Mouse (Mus musculus): ENCODE data around the gene Dyrk1b. TPM values are rescaled to one million over a fixed set of nuclear protein-coding genes. Genes with fewer than 3 reads are reported as not detected.

The Dyrk1b gene
- total and polyA plus RNA-seq, 3 experiments = 0.26 to 0.51 (median 0.47) TPM

Other genes starting within 250 kb of the Dyrk1b start
- 9.3 and 10.0 TPM in 2 replicates for gene Zfp780b, start 200.3 kb upstream of the Dyrk1b start, total RNA-seq (2012; rRNA removed)
- 7.1 and 7.8 TPM in 2 replicates for gene Zfp780b, start 200.3 kb upstream of the Dyrk1b start, total RNA-seq (2014; rRNA removed)
- gene Zfp780b, start 200.3 kb upstream of the Dyrk1b start, polyA plus RNA-seq (2012; ENCODE audit: insufficient read length, low read depth) = 4.6 and 4.9 TPM in 2 replicates
- gene Zfp850, start 165.4 kb upstream of the Dyrk1b start, total RNA-seq (2012; rRNA removed) = 8.9 and 12.0 TPM in 2 replicates
- 16.7 and 24.0 TPM in 2 replicates for gene Zfp850, start 165.4 kb upstream of the Dyrk1b start, total RNA-seq (2014; rRNA removed)
- gene Zfp850, start 165.4 kb upstream of the Dyrk1b start, polyA plus RNA-seq (2012; ENCODE audit: insufficient read length, low read depth) = 10.8 and 13.7 TPM in 2 replicates
- 211 and 287 TPM in 2 replicates for gene Psmc4, start 129.4 kb upstream of the Dyrk1b start, total RNA-seq (2012; rRNA removed)
- 258 and 290 TPM in 2 replicates for gene Psmc4, start 129.4 kb upstream of the Dyrk1b start, total RNA-seq (2014; rRNA removed)
- gene Psmc4, start 129.4 kb upstream of the Dyrk1b start, polyA plus RNA-seq (2012; ENCODE audit: insufficient read length, low read depth) = 250 and 272 TPM in 2 replicates
- gene Fcgbp, start 108.2 kb upstream of the Dyrk1b start, total RNA-seq (2012; rRNA removed) = not detected in 2 replicates
- not detected in 2 replicates for gene Fcgbp, start 108.2 kb upstream of the Dyrk1b start, total RNA-seq (2014; rRNA removed)
- gene Fcgbp, start 108.2 kb upstream of the Dyrk1b start, polyA plus RNA-seq (2012; ENCODE audit: insufficient read length, low read depth) = not detected in 2 replicates
- gene 9530053A07Rik, start 50.0 kb upstream of the Dyrk1b start, total RNA-seq (2012; rRNA removed) = 0.34 and 0.64 TPM in 2 replicates
- gene 9530053A07Rik, start 50.0 kb upstream of the Dyrk1b start, total RNA-seq (2014; rRNA removed) = 0.05 and 0.07 TPM in 2 replicates
- gene 9530053A07Rik, start 50.0 kb upstream of the Dyrk1b start, polyA plus RNA-seq (2012; ENCODE audit: insufficient read length, low read depth) = 0.03 and 0.08 TPM in 2 replicates
- gene Fbl, start 9.8 kb upstream of the Dyrk1b start, total RNA-seq (2012; rRNA removed) = 180 and 214 TPM in 2 replicates
- 140 and 151 TPM in 2 replicates for gene Fbl, start 9.8 kb upstream of the Dyrk1b start, total RNA-seq (2014; rRNA removed)
- 426 and 516 TPM in 2 replicates for gene Fbl, start 9.8 kb upstream of the Dyrk1b start, polyA plus RNA-seq (2012; ENCODE audit: insufficient read length, low read depth)
- not detected in 2 replicates for gene Eid2, start 88.4 kb downstream of the Dyrk1b start, total RNA-seq (2012; rRNA removed)
- gene Eid2, start 88.4 kb downstream of the Dyrk1b start, total RNA-seq (2014; rRNA removed) = not detected in 2 replicates
- gene Eid2, start 88.4 kb downstream of the Dyrk1b start, polyA plus RNA-seq (2012; ENCODE audit: insufficient read length, low read depth) = not detected in 2 replicates
- 3.2 and 3.3 TPM in 2 replicates for gene Eid2b, start 98.3 kb downstream of the Dyrk1b start, total RNA-seq (2012; rRNA removed)
- gene Eid2b, start 98.3 kb downstream of the Dyrk1b start, total RNA-seq (2014; rRNA removed) = 3.2 and 3.8 TPM in 2 replicates
- 1.6 and 1.8 TPM in 2 replicates for gene Eid2b, start 98.3 kb downstream of the Dyrk1b start, polyA plus RNA-seq (2012; ENCODE audit: insufficient read length, low read depth)
- not detected in 2 replicates for gene Selenov, start 111.7 kb downstream of the Dyrk1b start, total RNA-seq (2012; rRNA removed)
- gene Selenov, start 111.7 kb downstream of the Dyrk1b start, total RNA-seq (2014; rRNA removed) = not detected in 2 replicates
- not detected in 2 replicates for gene Selenov, start 111.7 kb downstream of the Dyrk1b start, polyA plus RNA-seq (2012; ENCODE audit: insufficient read length, low read depth)
- 0.21 TPM in 1 of 2 replicates, not detected in the other for gene Dll3, start 122.8 kb downstream of the Dyrk1b start, total RNA-seq (2012; rRNA removed)
- gene Dll3, start 122.8 kb downstream of the Dyrk1b start, total RNA-seq (2014; rRNA removed) = 0.11 TPM in 1 of 2 replicates, not detected in the other
- gene Dll3, start 122.8 kb downstream of the Dyrk1b start, polyA plus RNA-seq (2012; ENCODE audit: insufficient read length, low read depth) = 0.29 and 0.44 TPM in 2 replicates
- gene Timm50, start 132.6 kb downstream of the Dyrk1b start, total RNA-seq (2012; rRNA removed) = 126 and 134 TPM in 2 replicates
- gene Timm50, start 132.6 kb downstream of the Dyrk1b start, total RNA-seq (2014; rRNA removed) = 79.4 and 86.3 TPM in 2 replicates
- gene Timm50, start 132.6 kb downstream of the Dyrk1b start, polyA plus RNA-seq (2012; ENCODE audit: insufficient read length, low read depth) = 108 and 145 TPM in 2 replicates
- 67.3 and 76.2 TPM in 2 replicates for gene Supt5, start 159.3 kb downstream of the Dyrk1b start, total RNA-seq (2012; rRNA removed)
- gene Supt5, start 159.3 kb downstream of the Dyrk1b start, total RNA-seq (2014; rRNA removed) = 33.8 and 35.5 TPM in 2 replicates
- 111 and 118 TPM in 2 replicates for gene Supt5, start 159.3 kb downstream of the Dyrk1b start, polyA plus RNA-seq (2012; ENCODE audit: insufficient read length, low read depth)
- 1,915 and 2,040 TPM in 2 replicates for gene Rps16, start 171.2 kb downstream of the Dyrk1b start, total RNA-seq (2012; rRNA removed)
- gene Rps16, start 171.2 kb downstream of the Dyrk1b start, total RNA-seq (2014; rRNA removed) = 42.7 and 66.7 TPM in 2 replicates
- gene Rps16, start 171.2 kb downstream of the Dyrk1b start, polyA plus RNA-seq (2012; ENCODE audit: insufficient read length, low read depth) = 1,205 and 1,254 TPM in 2 replicates
- 3.3 and 4.7 TPM in 2 replicates for gene Plekhg2, start 193.1 kb downstream of the Dyrk1b start, total RNA-seq (2012; rRNA removed)
- 0.39 and 0.43 TPM in 2 replicates for gene Plekhg2, start 193.1 kb downstream of the Dyrk1b start, total RNA-seq (2014; rRNA removed)
- 5.2 and 5.5 TPM in 2 replicates for gene Plekhg2, start 193.1 kb downstream of the Dyrk1b start, polyA plus RNA-seq (2012; ENCODE audit: insufficient read length, low read depth)
- gene Zfp36, start 200.8 kb downstream of the Dyrk1b start, total RNA-seq (2012; rRNA removed) = 2.8 and 3.5 TPM in 2 replicates
- 1.1 and 1.9 TPM in 2 replicates for gene Zfp36, start 200.8 kb downstream of the Dyrk1b start, total RNA-seq (2014; rRNA removed)
- 8.9 and 9.9 TPM in 2 replicates for gene Zfp36, start 200.8 kb downstream of the Dyrk1b start, polyA plus RNA-seq (2012; ENCODE audit: insufficient read length, low read depth)
- 23.5 and 27.8 TPM in 2 replicates for gene Med29, start 213.2 kb downstream of the Dyrk1b start, total RNA-seq (2012; rRNA removed)
- 19.4 and 19.8 TPM in 2 replicates for gene Med29, start 213.2 kb downstream of the Dyrk1b start, total RNA-seq (2014; rRNA removed)
- gene Med29, start 213.2 kb downstream of the Dyrk1b start, polyA plus RNA-seq (2012; ENCODE audit: insufficient read length, low read depth) = 25.4 and 26.9 TPM in 2 replicates
- gene Paf1, start 213.5 kb downstream of the Dyrk1b start, total RNA-seq (2012; rRNA removed) = 45.9 and 71.0 TPM in 2 replicates
- gene Paf1, start 213.5 kb downstream of the Dyrk1b start, total RNA-seq (2014; rRNA removed) = 42.2 and 57.8 TPM in 2 replicates
- 105 and 151 TPM in 2 replicates for gene Paf1, start 213.5 kb downstream of the Dyrk1b start, polyA plus RNA-seq (2012; ENCODE audit: insufficient read length, low read depth)